Mouse (Mus musculus): ENCODE measurements around the gene Srpk2. TPM values are rescaled to one million over a fixed set of nuclear protein-coding genes. Genes with fewer than 3 reads are reported as not detected.
A peak's percentile ranks its signal among the peaks of the same experiment; 100 is the strongest.

Srpk2 gene
- total and polyA plus RNA-seq, 2 experiments from 2014 or later = 69.3 to 151 TPM

DNA sequence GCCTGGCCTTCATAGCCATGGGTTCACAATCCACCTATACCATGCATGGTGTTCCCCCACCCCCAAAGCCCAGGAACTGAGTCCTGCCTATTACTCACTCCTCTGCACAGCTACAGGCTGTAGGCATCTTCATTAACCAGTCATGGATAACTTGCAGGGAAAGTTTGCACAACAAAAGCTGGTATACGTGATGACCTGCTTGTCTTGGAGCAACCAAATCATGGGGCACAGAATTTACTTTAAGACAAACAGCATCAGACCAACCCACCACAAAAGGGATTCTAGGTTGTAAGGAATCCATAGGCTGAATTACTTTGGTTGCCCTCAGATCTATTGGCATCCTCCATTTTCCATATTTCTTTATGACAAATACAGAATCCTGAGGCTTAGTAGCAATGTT, 13.0 kb upstream of the Srpk2 start:
- ATAC-seq (ENCODE audit: low FRiP score) = no peak
- TF ChIP-seq CTCF (IDR thresholded peaks at IDR 0.05) = no peak

GRCm38 (mm10) chr5:23683431-23683830, 986 bp downstream of the Srpk2 start:
- H3K4me3 ChIP-seq (ENCODE audit: low read depth, low read length) = no peak overlapping the region
- H3K9me3 ChIP-seq (ENCODE audit: low read length) = no peaks in the 10 kb centered on the region
- no peak for ATAC-seq (ENCODE audit: low FRiP score)
- no peak for TF ChIP-seq CTCF (IDR thresholded peaks at IDR 0.05)
- DNase-seq (ENCODE audit: low spot score) = no peak
- H3K27ac ChIP-seq (ENCODE audit: low read depth, low read length) = no peak overlapping the region
- 89% methylated on average over 4 of the region's 4 CpGs for WGBS
- H3K27me3 ChIP-seq (ENCODE audit: insufficient read depth, low read length) = no peaks in the 10 kb centered on the region
- no peak overlapping the region for H3K4me2 ChIP-seq (ENCODE audit: low read depth, low read length, poor library complexity, severe bottlenecking)
- no peak overlapping the region for H3K9ac ChIP-seq (replicated peaks; ENCODE audit: low read length, poor library complexity, severe bottlenecking)
- no peaks in the 10 kb centered on the region for H3K4me1 ChIP-seq (ENCODE audit: insufficient read depth, low read length)
- H3K36me3 ChIP-seq (ENCODE audit: insufficient read depth, low read length) = no peaks in the 10 kb centered on the region

More for the DNA sequence above, 13.0 kb upstream of the Srpk2 start:
- H3K4me3 ChIP-seq (ENCODE audit: low read depth, low read length) = no peak overlapping the region
- no peaks in the 10 kb centered on the region for H3K27me3 ChIP-seq (ENCODE audit: insufficient read depth, low read length)
- no peak overlapping the region for H3K27ac ChIP-seq (ENCODE audit: low read depth, low read length)
- H3K9ac ChIP-seq (replicated peaks; ENCODE audit: low read length, poor library complexity, severe bottlenecking) = no peak overlapping the region
- 95% methylated on average over 1 of the region's 1 CpGs for WGBS
- DNase-seq (ENCODE audit: low spot score) = no peak
- H3K4me1 ChIP-seq (ENCODE audit: insufficient read depth, low read length) = no peaks in the 10 kb centered on the region
- no peak overlapping the region for H3K4me2 ChIP-seq (ENCODE audit: low read depth, low read length, poor library complexity, severe bottlenecking)
- peaks cover 28% of the 10 kb centered on the region for H3K9me3 ChIP-seq (ENCODE audit: low read length)
- no peaks in the 10 kb centered on the region for H3K36me3 ChIP-seq (ENCODE audit: insufficient read depth, low read length)

GRCm38 (mm10) chr5:23679006-23679405, 5.4 kb downstream of the Srpk2 start:
- no peak for TF ChIP-seq CTCF (IDR thresholded peaks at IDR 0.05)
- Histone ChIP-seq H3K9me3 (ENCODE audit: low read length) (no peaks in the 10 kb centered on the region), H3K4me2 (ENCODE audit: low read depth, low read length, poor library complexity, severe bottlenecking) (no peak overlapping the region), H3K36me3 (ENCODE audit: insufficient read depth, low read length) (no peaks in the 10 kb centered on the region), H3K4me1 (ENCODE audit: insufficient read depth, low read length) (no peaks in the 10 kb centered on the region), H3K4me3 (ENCODE audit: low read depth, low read length) (no peak overlapping the region), H3K27ac (ENCODE audit: low read depth, low read length) (no peak overlapping the region), H3K9ac (replicated peaks; ENCODE audit: low read length, poor library complexity, severe bottlenecking) (no peak overlapping the region), H3K27me3 (ENCODE audit: insufficient read depth, low read length) (no peaks in the 10 kb centered on the region)
- DNase-seq (ENCODE audit: low spot score) = no peak
- ATAC-seq (ENCODE audit: low FRiP score) = no peak
- WGBS = 45% methylated on average over 3 of the region's 3 CpGs

GRCm38 (mm10) chr5:23677883-23678282, 6.5 kb downstream of the Srpk2 start:
- H3K36me3 ChIP-seq (ENCODE audit: insufficient read depth, low read length) = no peaks in the 10 kb centered on the region
- H3K9ac ChIP-seq (replicated peaks; ENCODE audit: low read length, poor library complexity, severe bottlenecking) = no peak overlapping the region
- no peaks in the 10 kb centered on the region for H3K27me3 ChIP-seq (ENCODE audit: insufficient read depth, low read length)
- no peaks in the 10 kb centered on the region for H3K4me1 ChIP-seq (ENCODE audit: insufficient read depth, low read length)
- 95% methylated on average over 5 of the region's 5 CpGs for WGBS
- no peak overlapping the region for H3K27ac ChIP-seq (ENCODE audit: low read depth, low read length)
- ATAC-seq (ENCODE audit: low FRiP score) (no peak), DNase-seq (ENCODE audit: low spot score) (no peak)
- H3K4me2 ChIP-seq (ENCODE audit: low read depth, low read length, poor library complexity, severe bottlenecking) = no peak overlapping the region
- no peak overlapping the region for H3K4me3 ChIP-seq (ENCODE audit: low read depth, low read length)
- no peaks in the 10 kb centered on the region for H3K9me3 ChIP-seq (ENCODE audit: low read length)
- no peak for TF ChIP-seq CTCF (IDR thresholded peaks at IDR 0.05)

- Histone ChIP-seq H3K9ac (replicated peaks; ENCODE audit: low read length, poor library complexity, severe bottlenecking) (no peak overlapping the region), H3K4me3 (ENCODE audit: low read depth, low read length) (no peak overlapping the region), H3K27me3 (ENCODE audit: insufficient read depth, low read length) (no peaks in the 10 kb centered on the region), H3K4me2 (ENCODE audit: low read depth, low read length, poor library complexity, severe bottlenecking) (no peak overlapping the region), H3K27ac (ENCODE audit: low read depth, low read length) (no peak overlapping the region), H3K36me3 (ENCODE audit: insufficient read depth, low read length) (no peaks in the 10 kb centered on the region), H3K9me3 (ENCODE audit: low read length) (no peaks in the 10 kb centered on the region), H3K4me1 (ENCODE audit: insufficient read depth, low read length) (no peaks in the 10 kb centered on the region)
- ATAC-seq (ENCODE audit: low FRiP score) (no peak), DNase-seq (ENCODE audit: low spot score) (no peak)
- 86% methylated on average over 5 of the region's 5 CpGs for WGBS
- no peak for TF ChIP-seq CTCF (IDR thresholded peaks at IDR 0.05)
Observed at GRCm38 (mm10) chr5:23677072-23677453, 7.4 kb downstream of the Srpk2 start.

- H3K27ac ChIP-seq (ENCODE audit: low read depth, low read length) = peak overlapping the region; percentile 90
- no peak for TF ChIP-seq CTCF (IDR thresholded peaks at IDR 0.05)
- H3K9ac ChIP-seq (replicated peaks; ENCODE audit: low read length, poor library complexity, severe bottlenecking) = peak overlapping the region; percentile 86
- H3K36me3 ChIP-seq (ENCODE audit: insufficient read depth, low read length) = no peaks in the 10 kb centered on the region
- peak overlapping the region; percentile 68 for H3K4me2 ChIP-seq (ENCODE audit: low read depth, low read length, poor library complexity, severe bottlenecking)
- DNase-seq (ENCODE audit: low spot score) (peak; percentile 53), ATAC-seq (ENCODE audit: low FRiP score) (peak; percentile 66)
- H3K4me3 ChIP-seq (ENCODE audit: low read depth, low read length) = peak overlapping the region; percentile 86
- no peaks in the 10 kb centered on the region for H3K27me3 ChIP-seq (ENCODE audit: insufficient read depth, low read length)
- no peaks in the 10 kb centered on the region for H3K9me3 ChIP-seq (ENCODE audit: low read length)
- WGBS = 13% methylated on average over 25 of the region's 41 CpGs
- H3K4me1 ChIP-seq (ENCODE audit: insufficient read depth, low read length) = no peaks in the 10 kb centered on the region
Observed at GRCm38 (mm10) chr5:23676156-23677071, 8.0 kb downstream of the Srpk2 start.

Data from midbrain, postnatal 0 days (tissue).